Mouse (Mus musculus) urinary bladder, postnatal 25 days (tissue): ENCODE measurements at regions not wholly inside any gene's neighbourhood (a gene's known extent, or its start where the extent isn't known, plus 50 kb on each side); places are given as distances from the start of the nearest gene placed in this dataset.
A peak's percentile ranks its signal among the peaks of the same experiment; 100 is the strongest.

ENCODE experiments used
- DNase-seq: peaks from one replicate; pipeline ENCODE4 v3.0.0; 2022; ENCODE audit warnings: low spot score

- no peak for DNase-seq
Observed at GRCm38 (mm10) chr8:114052426-114052825, 80.9 kb upstream of the Nudt7 start.

GRCm38 (mm10) chr8:114063566-114063965 is 69.8 kb upstream of the Nudt7 start:
- DNase-seq: no peak

GRCm38 (mm10) chr8:114072330-114072729 is 61.0 kb upstream of the Nudt7 start:
- DNase-seq: no peak

GRCm38 (mm10) chr8:114074122-114074521 is 59.2 kb upstream of the Nudt7 start:
- DNase-seq: no peak

- DNase-seq: no peak
Observed at GRCm38 (mm10) chr8:114076701-114077100, 56.7 kb upstream of the Nudt7 start.

- peak; percentile 20 for DNase-seq
Observed at GRCm38 (mm10) chr8:114081049-114081756, 52.2 kb upstream of the Nudt7 start.

- no peak for DNase-seq
Observed at GRCm38 (mm10) chr8:114081757-114082059, 51.6 kb upstream of the Nudt7 start.
